Mouse (Mus musculus) right cerebral cortex, postnatal 25 days (tissue): ENCODE results near the gene D830030K20Rik.
"Not testable (repeated sequence)": the region's sequence is repeated elsewhere in the genome, so short reads cannot be mapped to it uniquely, and the experiment has no call there.

ENCODE experiments used
- DNase-seq: peaks from one replicate; pipeline ENCODE4 v3.0.0; 2022

D830030K20Rik gene

DNA sequence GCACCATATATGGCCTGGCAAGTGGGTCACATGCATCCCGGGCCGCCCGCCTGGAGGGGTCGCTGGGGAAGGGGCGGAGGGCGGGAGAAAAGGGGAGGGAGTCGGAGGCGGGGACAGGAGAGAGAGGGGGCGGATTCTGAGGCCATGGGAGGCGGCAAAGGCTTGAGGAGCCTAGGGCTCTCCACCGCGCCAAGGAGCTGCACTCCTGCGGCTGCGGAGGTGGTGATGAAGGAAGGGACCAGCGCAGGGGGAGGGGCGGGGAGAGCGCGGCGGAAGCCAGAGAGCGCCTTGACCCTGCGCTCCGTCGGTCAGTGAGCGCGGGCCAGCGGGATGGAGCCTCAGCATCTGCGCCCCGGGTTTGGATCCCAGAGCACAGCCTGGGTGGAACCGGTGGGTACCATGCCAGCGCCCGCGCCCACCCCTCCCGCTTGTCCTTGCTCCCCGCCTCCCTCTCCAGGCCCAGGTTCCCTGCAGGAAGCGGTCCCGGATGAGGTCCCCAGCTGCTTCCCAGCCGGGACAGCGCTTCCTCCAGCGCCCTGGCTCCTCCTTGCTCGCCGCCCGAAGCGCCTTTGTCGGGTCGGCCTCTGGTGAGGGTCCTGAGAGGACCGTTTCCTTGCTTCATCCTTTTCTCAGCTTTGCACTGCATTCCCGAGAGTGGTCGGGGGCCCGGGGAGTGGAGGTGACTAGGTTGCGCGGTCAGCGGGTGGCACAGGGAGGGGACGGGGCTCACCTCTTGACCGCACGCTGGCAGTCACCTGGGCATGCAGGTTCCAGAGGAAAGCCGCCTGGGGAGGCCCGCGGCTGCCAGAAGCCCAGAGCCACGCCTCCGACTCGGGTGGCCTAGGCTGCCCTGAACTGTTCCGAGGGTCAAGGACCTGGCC, at the start of gene D830030K20Rik:
Gene D830030K20Rik (plus strand): TSS at position 217 of the 881 bp plus-strand sequence.
- DNase-seq = peak; percentile 2

DNA sequence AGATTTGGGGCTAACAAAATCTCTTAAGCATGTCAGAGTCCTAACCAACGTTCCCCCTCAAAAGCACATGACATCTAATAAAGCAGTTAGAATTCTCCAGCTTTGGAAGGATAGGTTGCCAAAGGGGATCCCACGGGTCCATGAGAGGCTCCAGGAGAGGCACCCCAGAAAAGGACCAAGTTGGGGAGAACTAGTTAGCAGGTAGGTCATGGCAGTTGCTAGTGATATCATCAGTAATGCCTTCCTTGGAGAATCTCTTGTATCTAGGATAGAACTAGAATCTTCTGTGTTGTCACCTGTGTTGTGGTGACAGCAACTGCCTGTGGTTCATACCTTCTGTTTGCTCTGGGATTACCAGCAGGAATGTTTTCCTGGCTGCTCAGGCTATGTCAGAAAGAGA, 20.3 kb upstream of the D830030K20Rik start, which contains the start of gene Gm5795:
Gene Gm5795 (plus strand): TSS at position 301 of the 400 bp plus-strand sequence.
- DNase-seq = not testable (repeated sequence)

DNA sequence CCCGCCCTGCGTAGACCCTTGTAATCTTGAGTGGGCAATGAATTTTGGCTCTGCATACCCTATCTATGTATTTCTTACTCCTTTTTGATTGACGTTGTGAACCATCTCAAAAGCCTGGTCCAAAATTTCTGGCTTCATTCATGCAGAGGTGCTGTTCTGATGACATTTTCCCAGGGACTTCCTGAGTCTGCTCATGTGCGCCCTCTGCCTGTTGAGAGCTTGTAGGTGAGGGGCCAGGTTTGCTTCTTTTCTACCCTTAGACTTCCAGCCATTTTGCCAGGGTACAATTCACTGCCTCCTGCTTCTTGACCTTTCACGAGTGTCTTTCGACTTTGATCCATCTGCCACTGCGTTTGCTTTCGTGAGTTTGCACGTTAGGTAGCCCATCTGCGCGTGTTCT, 1.1 kb downstream of the D830030K20Rik start:
- peak; percentile 10 for DNase-seq

GRCm38 (mm10) chr14:3262531-3262930, 54.2 kb downstream of the D830030K20Rik start:
- not testable (repeated sequence) for DNase-seq
